Mouse (Mus musculus): ENCODE results near the gene Cep57l1. TPM values are rescaled to one million over a fixed set of nuclear protein-coding genes. Genes with fewer than 3 reads are reported as not detected.

Cep57l1 gene
- polyA plus RNA-seq, 1 experiment, result 1.9 TPM

GRCm38 (mm10) chr10:41818036-41818732 lies 8.5 kb upstream of the Cep57l1 start:
- H3K4me3 ChIP-seq (ENCODE audit: insufficient read depth, low read depth, low read length), result no peak overlapping the region
- 91% methylated on average over 8 of the region's 8 CpGs for WGBS
- DNase-seq, result no peak
- TF ChIP-seq CTCF (conservative IDR thresholded peaks at IDR 0.05; ENCODE audit: insufficient read depth, insufficient read length, low read depth, low read length), result no peak
- TF ChIP-seq POLR2A (IDR thresholded peaks at IDR 0.05; ENCODE audit: low read depth, low read length), result no peak
- H3K27me3 ChIP-seq (replicated peaks; ENCODE audit: control insufficient read depth, insufficient read depth, low read length), result no peaks in the 10 kb centered on the region
- 0 out of 2 replicates have a peak, but pooled peaks cover 2% of the 10 kb centered on the region for H3K4me1 ChIP-seq (ENCODE audit: control insufficient read depth, insufficient read depth, low read length)
- H3K27ac ChIP-seq (ENCODE audit: insufficient read depth, low read depth, low read length), result no peak overlapping the region
- H3K36me3 ChIP-seq (ENCODE audit: control insufficient read depth, insufficient read depth, low read length), result no peaks in the 10 kb centered on the region

GRCm38 (mm10) chr10:41816516-41816915 lies 6.8 kb upstream of the Cep57l1 start:
- no peak overlapping the region for H3K27ac ChIP-seq (ENCODE audit: insufficient read depth, low read depth, low read length)
- no peaks in the 10 kb centered on the region for H3K36me3 ChIP-seq (ENCODE audit: control insufficient read depth, insufficient read depth, low read length)
- H3K4me3 ChIP-seq (ENCODE audit: insufficient read depth, low read depth, low read length), result no peak overlapping the region
- H3K4me1 ChIP-seq (ENCODE audit: control insufficient read depth, insufficient read depth, low read length), result 0 out of 2 replicates have a peak, but pooled peaks cover 2% of the 10 kb centered on the region
- no peak for DNase-seq
- TF ChIP-seq POLR2A (IDR thresholded peaks at IDR 0.05; ENCODE audit: low read depth, low read length) (no peak), CTCF (conservative IDR thresholded peaks at IDR 0.05; ENCODE audit: insufficient read depth, insufficient read length, low read depth, low read length) (no peak)
- 79% methylated on average over 5 of the region's 5 CpGs for WGBS
- H3K27me3 ChIP-seq (replicated peaks; ENCODE audit: control insufficient read depth, insufficient read depth, low read length), result no peaks in the 10 kb centered on the region

DNA sequence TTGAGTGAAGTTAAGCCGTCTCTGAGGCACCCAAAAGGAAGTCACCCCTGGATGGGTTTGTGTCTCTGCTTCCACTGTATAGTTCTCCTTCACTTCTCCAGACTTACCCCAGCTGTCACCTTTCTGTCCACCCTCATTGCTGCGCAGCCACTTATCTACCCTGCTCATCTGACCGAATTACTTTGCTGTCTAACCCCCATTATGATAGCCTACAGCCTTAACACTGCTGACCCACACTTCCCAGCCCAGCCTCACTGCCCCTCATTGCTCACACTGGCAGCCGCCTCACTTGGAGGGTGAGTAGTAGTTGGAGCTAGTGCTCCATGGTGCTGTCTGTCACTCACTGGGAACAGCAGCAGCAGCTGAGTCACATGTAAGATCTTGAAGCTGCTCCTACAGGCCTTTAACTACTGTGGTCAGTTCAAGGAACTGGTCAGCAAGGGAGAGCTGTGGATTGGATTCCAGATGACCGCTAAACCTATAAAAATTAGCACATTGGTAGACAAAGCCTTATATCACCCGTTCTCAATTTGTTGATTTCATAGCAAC lies 4.7 kb upstream of the Cep57l1 start:
- no peak overlapping the region for H3K27ac ChIP-seq (ENCODE audit: insufficient read depth, low read depth, low read length)

DNA sequence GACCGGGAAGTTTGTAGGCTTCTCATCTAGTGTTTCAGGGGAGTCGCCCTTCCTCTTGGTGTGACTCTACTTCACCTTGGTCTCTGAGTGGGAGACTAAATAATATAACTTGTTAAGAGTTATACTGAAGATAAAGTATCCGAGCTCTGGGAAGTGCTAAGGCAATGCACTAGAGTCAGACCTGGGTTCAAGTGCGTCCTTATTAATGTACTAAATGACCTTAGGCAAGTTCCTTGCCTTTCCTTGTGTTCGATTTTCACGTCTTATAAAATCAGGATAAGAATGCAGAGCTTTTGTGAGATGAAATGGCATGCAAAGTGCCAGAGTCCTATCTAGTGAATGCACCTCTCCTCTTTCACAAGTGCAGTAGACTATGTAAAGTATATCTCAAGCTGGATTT lies 2.9 kb upstream of the Cep57l1 start:
- TF ChIP-seq CTCF (conservative IDR thresholded peaks at IDR 0.05; ENCODE audit: insufficient read depth, insufficient read length, low read depth, low read length) (no peak), POLR2A (IDR thresholded peaks at IDR 0.05; ENCODE audit: low read depth, low read length) (no peak)
- no peak overlapping the region for H3K27ac ChIP-seq (ENCODE audit: insufficient read depth, low read depth, low read length)
- peaks cover 2% of the 10 kb centered on the region; the same call in 1 of the 2 replicates for H3K4me1 ChIP-seq (ENCODE audit: control insufficient read depth, insufficient read depth, low read length)
- DNase-seq, result no peak
- 65% methylated on average over 6 of the region's 6 CpGs for WGBS
- H3K4me3 ChIP-seq (ENCODE audit: insufficient read depth, low read depth, low read length), result no peak overlapping the region
- H3K36me3 ChIP-seq (ENCODE audit: control insufficient read depth, insufficient read depth, low read length), result no peaks in the 10 kb centered on the region
- no peaks in the 10 kb centered on the region for H3K27me3 ChIP-seq (replicated peaks; ENCODE audit: control insufficient read depth, insufficient read depth, low read length)

More for the DNA sequence above, 4.7 kb upstream of the Cep57l1 start:
- no peak for TF ChIP-seq POLR2A (IDR thresholded peaks at IDR 0.05; ENCODE audit: low read depth, low read length)
- TF ChIP-seq CTCF (conservative IDR thresholded peaks at IDR 0.05; ENCODE audit: insufficient read depth, insufficient read length, low read depth, low read length), result no peak
- DNase-seq, result no peak
- no peak overlapping the region for H3K4me3 ChIP-seq (ENCODE audit: insufficient read depth, low read depth, low read length)
- H3K27me3 ChIP-seq (replicated peaks; ENCODE audit: control insufficient read depth, insufficient read depth, low read length), result no peaks in the 10 kb centered on the region
- H3K36me3 ChIP-seq (ENCODE audit: control insufficient read depth, insufficient read depth, low read length), result no peaks in the 10 kb centered on the region
- WGBS, result 86% methylated on average over 6 of the region's 6 CpGs
- peaks cover 2% of the 10 kb centered on the region; the same call in 1 of the 2 replicates for H3K4me1 ChIP-seq (ENCODE audit: control insufficient read depth, insufficient read depth, low read length)

DNA sequence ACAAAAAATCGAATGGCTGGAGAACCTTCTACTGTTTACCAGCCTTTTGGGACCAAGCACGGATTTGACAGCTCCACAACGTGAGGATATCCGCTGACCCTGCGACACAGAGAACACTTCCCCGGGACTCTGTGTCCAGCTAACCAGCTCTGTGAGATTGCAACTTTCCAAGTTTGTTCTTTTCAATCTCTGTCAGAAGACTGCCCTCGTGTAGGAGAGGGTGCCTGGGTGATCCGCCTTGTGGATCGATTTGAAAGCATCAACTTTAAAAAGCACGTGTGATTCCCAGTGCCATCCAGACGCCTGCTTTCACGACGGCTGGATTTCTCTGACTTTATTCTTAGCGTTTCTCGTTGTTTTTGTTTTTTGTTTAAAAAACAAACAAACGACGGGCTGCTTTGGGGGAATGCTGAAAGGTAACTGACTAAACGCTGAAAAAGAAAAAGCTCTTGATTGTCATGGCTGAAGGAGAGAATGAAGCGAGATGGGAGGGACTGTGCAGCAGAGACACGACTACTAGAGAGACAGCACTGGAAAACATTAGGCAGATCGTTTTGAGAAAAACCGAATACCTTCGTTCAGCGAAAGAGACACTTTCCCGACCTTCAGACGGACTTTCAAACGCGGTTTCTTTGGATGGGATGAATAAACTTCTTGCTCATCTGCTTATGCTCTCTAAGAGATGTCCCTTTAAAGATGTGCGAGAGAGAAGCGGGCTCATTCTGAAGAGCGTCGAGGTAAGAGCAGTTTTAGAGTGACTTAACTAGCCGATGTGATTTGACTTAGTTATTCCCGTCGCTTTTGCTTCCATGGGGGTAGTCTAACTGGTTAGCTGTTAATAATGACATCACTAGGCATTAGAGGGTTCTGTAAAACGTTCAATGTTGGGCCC lies 1.1 kb upstream of the Cep57l1 start:
- H3K4me3 ChIP-seq (ENCODE audit: insufficient read depth, low read depth, low read length), result peak overlapping the region; percentile 87
- TF ChIP-seq CTCF (conservative IDR thresholded peaks at IDR 0.05; ENCODE audit: insufficient read depth, insufficient read length, low read depth, low read length) (no peak), POLR2A (IDR thresholded peaks at IDR 0.05; ENCODE audit: low read depth, low read length) (no peak)
- H3K36me3 ChIP-seq (ENCODE audit: control insufficient read depth, insufficient read depth, low read length), result no peaks in the 10 kb centered on the region
- no peaks in the 10 kb centered on the region; the same call in 1 of the 2 replicates for H3K4me1 ChIP-seq (ENCODE audit: control insufficient read depth, insufficient read depth, low read length)
- peak overlapping the region; percentile 22 for H3K27ac ChIP-seq (ENCODE audit: insufficient read depth, low read depth, low read length)
- no peaks in the 10 kb centered on the region for H3K27me3 ChIP-seq (replicated peaks; ENCODE audit: control insufficient read depth, insufficient read depth, low read length)
- under 1% methylated on average over 36 of the region's 36 CpGs for WGBS
- DNase-seq, result peak; percentile 14

GRCm38 (mm10) chr10:41809080-41809770 lies 446 bp downstream of the Cep57l1 start:
- Histone ChIP-seq H3K27ac (ENCODE audit: insufficient read depth, low read depth, low read length) (peak overlapping the region; percentile 97), H3K27me3 (replicated peaks; ENCODE audit: control insufficient read depth, insufficient read depth, low read length) (no peaks in the 10 kb centered on the region), H3K36me3 (ENCODE audit: control insufficient read depth, insufficient read depth, low read length) (no peaks in the 10 kb centered on the region), H3K4me1 (ENCODE audit: control insufficient read depth, insufficient read depth, low read length) (peaks cover 3% of the 10 kb centered on the region; the same call in 1 of the 2 replicates), H3K4me3 (ENCODE audit: insufficient read depth, low read depth, low read length) (peak overlapping the region; percentile 87)
- TF ChIP-seq CTCF (conservative IDR thresholded peaks at IDR 0.05; ENCODE audit: insufficient read depth, insufficient read length, low read depth, low read length), result no peak
- TF ChIP-seq POLR2A (IDR thresholded peaks at IDR 0.05; ENCODE audit: low read depth, low read length), result no peak
- DNase-seq, result peak; percentile 95
- 3% methylated on average over 25 of the region's 25 CpGs for WGBS

All from kidney, adult 2 months (tissue).